Mouse (Mus musculus) NIH3T3 (cell line): ENCODE measurements around the gene Dip2c.

Experiments
- DNase-seq: peaks from one replicate; pipeline ENCODE4 v3.0.0-alpha.2; 2012; ENCODE audit warnings: low read depth

Gene Dip2c

DNA sequence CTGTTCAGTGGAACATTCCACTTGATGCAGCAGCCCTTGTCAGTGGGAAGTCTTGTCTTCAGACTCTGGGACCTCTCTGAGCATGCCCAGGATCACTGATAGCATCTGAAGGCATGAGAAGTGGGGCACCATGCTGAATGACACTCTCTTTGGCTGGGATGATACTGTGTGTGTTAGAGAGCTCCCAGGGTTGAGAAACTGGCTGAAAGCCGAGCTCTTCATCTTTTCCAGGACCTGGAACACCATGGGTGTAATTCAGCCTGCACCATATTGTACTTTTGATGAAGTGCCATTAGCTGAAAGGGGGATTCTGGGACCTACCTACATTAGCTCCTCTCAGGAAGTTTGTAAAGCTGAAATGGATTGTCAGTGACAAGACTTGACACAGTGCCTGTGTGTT lies 146.5 kb downstream of the Dip2c start:
- no peak for DNase-seq

DNA sequence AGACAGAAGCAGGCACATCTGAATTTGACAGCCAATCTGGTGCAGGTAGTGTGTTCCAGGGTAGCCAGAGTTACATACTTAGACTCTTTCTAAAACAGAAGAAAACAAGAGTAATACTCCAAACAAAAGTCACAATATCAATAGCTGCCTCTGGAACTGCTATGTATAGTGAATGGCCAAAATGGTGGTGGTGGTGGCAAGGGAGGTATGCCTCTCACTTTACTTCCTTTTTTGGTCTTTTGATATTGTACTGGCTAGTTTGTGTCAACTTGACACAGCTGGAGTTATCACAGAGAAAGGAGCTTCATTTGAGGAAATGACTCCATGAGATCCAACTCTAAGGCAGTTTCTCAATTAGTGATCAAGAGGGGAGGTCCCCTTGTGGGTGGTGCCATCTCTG lies 148.1 kb downstream of the Dip2c start:
- no peak for DNase-seq

DNA sequence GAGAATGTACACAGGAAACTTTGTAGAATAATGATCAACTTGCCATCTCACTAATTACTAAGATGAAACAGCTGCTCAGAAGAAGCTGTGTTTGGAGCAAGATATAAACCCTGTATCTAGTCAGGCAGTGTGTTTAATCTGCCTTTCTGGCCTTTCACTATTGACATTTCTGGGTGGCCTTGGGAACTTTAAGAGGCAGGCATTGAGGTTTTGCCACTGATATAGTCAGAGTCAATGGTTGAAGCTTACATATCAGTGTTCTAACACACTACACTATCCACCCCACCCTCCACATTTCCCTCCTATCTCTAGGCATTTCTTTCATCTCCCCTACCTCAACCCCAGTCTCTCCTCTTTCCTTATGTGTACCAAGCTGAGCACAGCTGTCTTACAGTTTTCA lies 149.9 kb downstream of the Dip2c start:
- DNase-seq, result no peak

DNA sequence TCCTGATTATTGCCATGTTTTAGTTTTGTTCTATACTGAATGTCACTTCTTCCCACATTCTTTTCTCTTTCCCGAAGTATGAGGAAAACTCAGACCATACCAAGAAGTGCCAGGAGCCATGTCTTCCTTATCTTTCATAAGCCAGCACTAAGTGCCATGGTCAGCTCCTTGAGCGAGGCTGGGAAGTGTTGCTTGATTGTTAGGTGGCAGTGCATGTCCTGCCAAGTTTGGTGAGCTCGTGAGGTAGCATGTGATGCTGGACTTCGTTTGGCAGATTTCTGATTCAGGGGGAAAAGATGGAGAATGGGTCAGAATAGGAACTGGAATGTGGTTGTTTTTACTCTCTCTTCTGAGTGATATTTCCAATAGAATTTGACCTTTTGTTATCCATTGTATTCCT lies 150.5 kb downstream of the Dip2c start:
- peak; percentile 15 for DNase-seq

DNA sequence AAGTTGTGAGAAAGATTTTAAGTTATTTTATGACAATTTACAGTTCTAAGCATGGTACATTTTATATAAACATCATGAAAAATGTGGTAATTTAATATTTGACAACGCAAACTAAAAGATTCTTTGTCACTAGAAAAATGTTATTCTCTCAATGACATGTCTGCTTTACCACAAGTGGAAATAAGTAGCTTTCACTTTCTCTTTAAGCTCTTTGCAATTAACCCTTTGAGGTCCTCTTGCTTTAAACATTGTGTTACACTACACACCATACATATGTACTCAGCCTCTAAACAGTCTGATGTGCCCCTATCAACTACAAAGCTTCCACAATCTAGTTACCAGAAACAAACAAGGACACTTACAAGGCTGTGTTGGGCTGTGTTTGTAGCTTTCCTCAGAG lies 153.6 kb downstream of the Dip2c start:
- no peak for DNase-seq

DNA sequence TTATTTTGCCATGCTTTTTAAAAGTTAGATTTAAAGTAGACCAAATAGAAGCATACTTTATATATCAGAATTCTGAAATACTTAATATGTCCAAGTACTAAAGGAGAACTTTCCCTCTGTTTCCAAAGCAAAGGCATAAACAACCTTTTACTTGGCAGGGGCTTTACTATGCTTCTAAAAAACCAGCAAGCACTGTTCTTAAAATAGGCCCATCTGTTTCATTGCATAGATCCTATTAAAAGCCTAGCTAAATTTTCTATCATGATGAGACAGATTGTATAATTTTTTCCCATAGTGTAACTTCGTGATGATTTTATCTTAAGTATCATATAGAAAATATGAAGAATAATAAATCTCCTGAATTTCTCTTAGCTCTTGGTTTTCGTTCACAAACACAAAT lies 154.4 kb downstream of the Dip2c start:
- DNase-seq, result no peak

DNA sequence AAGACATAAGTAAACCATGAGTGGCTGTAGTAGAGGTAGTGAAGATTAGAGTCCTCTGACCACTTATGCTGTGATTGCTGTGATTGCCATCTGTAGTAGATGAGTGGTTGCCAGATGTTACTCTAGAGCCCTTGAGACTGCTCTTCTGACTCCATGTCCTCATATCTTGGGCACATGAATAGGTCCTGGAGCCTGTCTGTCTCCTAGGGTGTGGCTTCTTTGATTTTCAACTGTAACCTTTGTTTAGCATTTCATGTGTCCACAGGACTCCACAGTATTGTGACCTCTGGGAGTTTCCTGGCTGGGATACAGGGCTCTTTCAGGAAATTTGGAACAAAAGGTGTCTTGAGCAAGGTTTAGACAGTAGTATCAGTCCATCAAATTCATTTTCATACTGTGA lies 155.1 kb downstream of the Dip2c start:
- DNase-seq, result no peak

DNA sequence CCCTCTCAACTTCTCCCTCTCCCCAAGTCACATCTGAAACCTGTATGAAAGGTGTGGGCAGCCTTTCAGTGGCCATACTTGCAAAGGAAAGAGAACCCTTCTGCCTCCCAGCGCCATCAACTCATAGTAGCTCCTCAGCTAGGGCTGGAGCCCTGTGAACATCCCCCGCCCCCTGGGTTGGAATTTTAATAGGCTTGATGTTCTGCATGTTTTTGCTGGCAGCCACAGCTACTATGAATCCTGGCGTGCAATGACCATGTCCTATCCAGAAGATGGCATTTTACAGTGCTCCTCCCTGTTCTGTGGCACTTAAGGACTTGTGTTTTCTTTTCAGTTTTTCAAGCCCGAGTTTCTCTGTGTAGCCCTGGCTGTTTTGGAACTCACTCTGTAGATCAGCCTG lies 166.7 kb downstream of the Dip2c start:
- no peak for DNase-seq

DNA sequence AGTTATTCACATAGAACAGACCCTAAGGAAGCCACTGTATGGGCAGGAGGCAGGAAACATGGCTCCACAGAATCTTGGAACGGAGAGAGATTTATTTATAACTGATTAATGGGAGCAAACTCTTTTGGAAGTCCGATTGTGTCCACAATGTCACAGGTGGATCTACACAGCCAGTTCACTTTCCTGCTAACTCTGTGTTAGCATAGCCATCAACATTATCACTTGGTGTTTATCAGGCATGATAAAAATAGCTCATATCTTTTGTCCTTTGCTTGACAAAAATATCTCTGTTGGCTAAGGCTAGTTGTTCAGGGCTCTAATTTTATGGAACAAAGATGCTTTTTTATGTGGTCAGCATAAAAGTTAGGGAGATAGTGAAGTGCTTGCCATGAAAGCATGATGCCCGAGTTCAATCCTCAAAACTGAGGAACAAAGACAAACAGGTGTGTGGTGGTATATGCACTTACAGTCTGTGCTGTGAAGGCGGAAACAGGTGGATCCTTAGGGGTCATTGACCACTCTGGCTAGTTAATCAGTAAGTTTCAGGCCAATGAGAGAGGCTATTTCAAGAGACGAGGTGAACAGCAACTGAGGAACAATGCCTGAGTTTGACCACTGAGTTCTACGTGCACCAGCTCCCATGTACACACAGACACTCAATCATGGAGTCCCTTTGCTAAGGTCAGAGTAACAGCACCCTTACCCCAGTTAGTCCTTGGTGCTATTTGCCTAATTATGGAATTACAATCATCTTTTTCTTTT lies 169.4 kb downstream of the Dip2c start:
- DNase-seq, result no peak

DNA sequence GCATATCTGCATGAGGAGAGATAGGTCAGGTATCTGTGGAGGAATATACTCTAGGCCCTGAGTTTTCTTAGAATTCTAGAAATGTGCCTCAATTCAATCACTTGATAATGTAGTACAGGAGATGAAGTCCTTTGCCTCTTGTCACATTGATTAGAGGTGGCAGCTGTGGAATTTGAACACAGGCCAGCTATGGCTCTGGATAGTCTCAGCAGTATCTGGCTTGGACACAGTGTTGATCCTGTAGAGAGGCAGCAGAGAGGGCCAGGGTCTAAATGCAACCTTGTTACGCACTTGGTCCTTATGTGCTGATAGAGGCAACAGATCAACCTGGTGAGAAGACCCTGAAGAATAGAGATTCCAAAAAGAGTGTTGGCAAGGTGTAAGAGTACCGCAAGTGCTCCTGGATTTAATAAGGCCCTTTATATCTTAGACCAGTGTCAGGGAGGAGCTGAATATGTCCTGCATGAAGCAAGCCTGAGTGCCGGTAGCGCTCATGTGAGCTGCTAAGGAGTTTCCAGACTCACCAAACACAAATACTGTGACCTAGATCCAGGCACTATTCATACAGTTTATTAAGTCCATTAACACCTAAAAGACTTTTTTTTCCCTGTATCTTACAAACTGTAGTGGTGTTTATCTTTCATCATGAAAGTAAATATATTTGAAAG lies 170.3 kb downstream of the Dip2c start:
- no peak for DNase-seq

DNA sequence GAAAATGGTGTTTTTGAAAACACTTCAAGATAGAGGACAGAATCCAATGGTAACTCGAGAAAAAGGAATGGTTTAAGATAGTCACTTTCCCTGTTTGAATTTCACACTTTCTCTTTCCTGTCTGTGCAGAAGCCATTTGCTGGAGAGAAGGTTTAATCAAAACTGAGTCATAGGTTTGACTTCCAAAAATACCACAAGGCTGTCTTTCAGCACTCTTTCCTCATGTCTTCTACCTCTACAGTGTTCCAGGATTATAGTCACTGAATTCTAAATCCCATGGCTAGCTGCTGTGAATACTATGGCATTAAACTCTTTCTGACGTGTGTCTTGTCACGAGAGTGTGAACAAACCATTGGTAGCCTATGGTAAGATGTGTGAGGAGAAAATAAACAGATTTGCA lies 173.9 kb downstream of the Dip2c start:
- peak; percentile 62 for DNase-seq

DNA sequence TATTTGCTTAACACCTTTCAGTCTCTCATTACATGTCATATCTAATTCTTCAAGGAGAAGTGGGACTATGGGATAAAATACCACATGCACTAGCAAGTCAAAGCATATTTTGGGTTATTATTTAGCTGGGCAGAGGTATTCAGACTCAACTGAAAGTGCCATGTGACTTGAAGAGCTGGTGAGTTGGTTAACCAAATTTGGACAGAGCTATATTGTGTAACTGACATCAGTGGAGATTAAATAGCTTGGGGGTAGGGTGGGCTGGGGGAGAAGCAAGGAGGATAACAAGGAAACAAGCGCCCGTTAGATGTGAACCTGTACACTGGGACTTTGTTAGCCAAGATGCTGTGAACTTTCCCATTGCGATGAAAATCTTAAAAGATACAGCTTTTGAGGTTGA lies 175.6 kb downstream of the Dip2c start:
- DNase-seq, result no peak

DNA sequence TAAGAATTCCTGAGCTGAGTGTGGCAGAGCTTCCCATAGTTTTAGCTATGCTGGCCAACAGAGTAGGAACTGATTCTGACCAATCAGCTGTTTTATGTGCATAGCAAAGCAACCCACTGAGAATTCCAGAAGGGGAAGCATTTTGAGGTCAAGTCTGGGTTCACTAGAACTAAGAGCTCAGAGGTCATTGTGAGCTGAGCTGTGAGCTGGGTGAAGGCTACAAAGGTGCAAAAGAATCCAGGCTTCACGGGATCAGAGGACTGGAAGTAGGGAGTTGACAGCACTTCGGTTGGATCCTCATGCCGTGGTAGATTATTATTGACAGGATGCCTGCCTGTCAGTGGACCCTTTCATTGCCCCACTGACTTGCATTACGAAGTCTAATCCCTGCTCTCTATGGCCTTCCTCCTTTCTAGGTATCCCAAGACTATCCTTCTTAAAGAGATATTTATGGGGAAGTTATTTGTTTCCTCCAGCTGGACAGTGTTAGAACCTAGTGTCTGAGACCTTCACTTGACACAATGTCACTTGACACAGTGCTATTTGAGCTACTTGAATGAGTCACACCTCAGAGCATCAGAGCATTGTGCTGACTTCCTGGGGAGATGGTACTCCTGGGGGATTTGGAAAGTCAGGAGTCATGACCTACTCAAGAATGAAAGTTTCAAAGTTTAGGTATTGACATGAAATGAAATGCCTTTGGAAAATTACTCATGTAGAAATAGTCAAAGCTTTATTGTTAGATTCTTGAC lies 178.3 kb downstream of the Dip2c start:
- DNase-seq, result no peak

DNA sequence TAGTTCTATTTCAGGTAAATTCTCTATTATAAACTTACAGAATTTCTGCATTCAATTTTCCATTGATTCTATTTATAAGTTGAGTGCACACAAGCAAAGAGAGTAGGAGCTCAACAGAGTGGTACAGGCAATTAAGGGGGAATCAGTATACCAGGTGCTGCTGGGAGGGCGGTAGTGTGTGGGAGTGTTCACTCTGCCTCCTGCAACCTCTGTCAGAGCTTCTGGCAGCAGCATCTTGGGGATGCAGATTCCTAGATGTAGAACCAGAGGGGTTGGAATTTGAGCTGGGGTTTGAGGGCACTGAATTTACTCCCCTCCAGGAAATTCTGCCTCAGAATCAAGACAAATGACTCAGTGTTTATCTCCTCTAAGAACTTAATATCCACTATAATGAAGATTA lies 179.7 kb downstream of the Dip2c start:
- DNase-seq, result no peak

DNA sequence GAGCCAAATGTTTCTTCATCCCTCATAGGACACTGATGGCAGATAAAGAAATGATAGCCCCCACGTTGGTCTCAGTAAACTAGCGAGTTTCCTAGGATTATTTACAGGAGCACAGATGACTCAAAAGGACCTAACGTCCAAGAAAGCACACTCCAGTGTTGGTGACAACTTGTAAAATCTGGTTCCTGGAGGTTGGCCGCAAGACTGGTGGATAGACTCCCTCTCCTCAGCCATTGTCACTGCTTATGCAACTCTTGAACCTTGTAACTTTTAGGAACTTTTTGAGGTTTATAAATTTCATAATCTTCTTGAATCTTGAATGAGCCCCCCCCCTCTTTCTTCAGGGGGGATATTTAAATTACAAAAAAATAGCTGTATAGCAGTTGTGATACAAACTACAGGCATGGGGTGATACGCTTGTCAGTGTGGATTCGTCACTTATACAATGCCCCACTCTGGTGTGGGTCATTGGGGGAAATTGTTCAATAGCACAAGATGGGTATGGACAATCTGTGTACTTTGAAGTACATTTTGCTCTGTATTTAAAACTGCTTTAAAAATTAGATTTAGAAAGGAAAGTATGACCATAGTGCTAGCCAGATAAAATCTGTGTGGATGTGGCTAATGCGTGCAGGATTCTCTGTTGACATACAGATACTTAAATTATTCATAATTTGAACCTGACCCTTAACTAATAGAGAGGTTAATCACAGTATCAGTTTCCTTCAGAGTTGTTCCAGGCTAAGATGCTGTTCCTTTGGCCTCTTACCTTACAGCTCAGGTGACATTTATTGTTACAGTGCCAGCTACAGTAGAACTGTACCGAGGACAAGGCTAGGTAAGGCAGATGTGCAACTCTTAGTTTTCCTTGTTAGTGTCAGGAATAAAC lies 181.3 kb downstream of the Dip2c start:
- DNase-seq, result no peak

DNA sequence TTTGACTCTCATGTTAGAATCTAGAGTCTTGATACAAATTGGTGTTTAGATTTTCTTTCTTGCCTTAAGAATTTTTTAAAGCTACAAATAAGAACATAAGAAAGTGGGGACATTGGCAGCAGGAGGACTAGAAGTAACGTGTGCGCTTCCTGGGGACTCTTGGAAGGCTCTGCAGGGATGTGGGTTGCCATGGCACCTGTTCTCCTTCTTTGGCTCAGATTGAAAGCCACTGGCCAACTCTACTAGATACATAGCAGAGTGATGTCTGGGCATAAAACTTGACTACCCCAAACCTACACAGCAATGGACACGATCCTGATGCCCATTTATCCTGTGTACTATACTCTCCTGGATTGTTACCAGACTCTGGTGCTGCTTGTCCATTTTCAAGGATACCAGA lies 188.1 kb downstream of the Dip2c start:
- DNase-seq, result no peak

DNA sequence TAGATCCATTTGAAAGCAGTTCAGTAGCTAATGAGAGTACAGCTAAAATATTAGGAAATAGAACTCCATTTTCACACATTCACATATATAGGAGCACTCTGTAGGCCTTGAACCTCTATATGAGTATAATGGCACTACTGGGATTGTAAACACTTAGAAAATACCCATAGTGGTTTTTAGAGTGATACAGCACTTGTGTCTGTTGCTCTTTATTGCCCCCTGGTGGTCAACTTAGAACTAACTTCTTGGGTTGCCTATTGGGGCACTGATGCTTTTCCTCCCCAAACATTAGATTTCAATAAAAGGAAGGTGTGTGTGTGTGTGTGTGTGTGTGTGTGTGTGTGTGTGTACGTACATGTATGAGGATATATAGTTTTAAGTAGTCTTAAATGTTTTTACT lies 190.9 kb downstream of the Dip2c start:
- DNase-seq, result peak; percentile 85

DNA sequence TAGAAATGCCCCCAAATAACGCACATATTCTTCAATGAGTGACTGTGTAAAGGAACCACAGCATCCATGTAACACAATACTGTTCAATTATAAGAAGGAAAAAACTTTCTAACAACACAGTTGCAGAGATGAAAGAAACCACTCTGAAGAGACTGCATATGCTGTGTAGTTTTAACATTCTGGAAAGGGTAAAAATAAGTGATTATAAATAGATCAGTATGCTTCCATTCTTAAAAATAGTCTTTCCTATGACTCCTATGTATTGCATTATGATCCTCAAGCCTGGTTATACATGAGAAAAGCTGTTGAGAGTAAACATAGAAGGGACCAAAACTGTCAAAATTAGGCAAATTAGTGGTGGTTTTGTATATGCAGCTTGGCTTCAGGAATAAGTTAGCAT lies 197.1 kb downstream of the Dip2c start:
- no peak for DNase-seq

DNA sequence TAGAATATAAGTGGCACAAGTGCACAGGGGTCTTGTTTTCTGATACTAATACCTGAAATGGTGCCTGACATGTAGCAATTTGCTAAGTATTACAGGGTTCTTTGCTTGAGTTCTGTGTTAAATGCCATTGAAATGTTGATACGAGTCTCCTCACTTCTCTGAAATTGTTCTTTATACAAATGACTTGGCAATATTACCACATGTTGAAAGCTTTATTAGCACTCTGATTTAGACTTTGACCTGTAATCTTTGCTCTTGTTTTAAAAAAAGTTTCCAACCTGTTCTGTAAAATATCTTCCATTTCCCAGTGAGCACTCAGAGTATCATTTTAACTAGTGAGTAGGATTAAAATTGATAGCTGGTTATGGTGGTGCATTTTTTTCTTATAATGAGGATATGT lies 205.4 kb downstream of the Dip2c start:
- DNase-seq, result no peak

DNA sequence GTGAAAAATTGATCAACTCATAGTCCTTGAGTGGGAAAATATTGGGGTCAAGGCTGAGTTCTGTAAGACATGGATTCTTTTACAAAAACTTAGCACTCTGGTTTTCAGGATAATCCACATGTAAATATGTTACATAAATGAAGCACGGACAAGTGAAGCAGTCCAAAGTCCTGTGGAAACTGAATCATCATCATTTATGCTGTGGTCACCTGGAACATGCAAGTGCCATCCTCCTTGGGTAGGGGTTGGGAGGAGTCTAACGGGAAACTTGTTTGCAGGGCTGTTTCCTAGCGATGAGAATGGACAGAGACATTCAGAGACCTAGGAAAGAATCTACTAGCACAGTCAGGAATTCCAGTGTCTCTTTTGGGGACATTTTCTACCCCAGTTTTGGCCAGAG lies 213.4 kb downstream of the Dip2c start:
- DNase-seq, result no peak

DNA sequence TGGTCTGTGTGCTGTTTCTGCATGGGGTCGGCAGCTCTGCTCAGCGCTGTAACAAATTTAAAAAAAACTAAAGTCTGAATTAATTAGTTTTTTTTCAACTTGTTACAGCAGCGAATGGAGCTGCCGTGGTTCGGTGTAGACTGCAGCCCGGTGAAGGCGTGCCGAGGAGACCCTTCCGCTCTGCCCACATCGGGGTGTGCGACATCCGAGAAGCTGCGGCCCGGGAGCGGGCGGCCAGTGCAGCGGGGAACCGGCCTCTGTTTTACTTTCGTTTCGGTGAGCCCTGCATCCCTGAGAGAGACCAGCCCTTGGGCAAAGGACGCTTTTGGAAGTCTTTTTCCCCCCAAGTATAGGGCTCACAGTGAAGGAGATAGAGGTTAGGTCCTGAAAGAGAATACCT lies 218.4 kb downstream of the Dip2c start:
- DNase-seq, result no peak

DNA sequence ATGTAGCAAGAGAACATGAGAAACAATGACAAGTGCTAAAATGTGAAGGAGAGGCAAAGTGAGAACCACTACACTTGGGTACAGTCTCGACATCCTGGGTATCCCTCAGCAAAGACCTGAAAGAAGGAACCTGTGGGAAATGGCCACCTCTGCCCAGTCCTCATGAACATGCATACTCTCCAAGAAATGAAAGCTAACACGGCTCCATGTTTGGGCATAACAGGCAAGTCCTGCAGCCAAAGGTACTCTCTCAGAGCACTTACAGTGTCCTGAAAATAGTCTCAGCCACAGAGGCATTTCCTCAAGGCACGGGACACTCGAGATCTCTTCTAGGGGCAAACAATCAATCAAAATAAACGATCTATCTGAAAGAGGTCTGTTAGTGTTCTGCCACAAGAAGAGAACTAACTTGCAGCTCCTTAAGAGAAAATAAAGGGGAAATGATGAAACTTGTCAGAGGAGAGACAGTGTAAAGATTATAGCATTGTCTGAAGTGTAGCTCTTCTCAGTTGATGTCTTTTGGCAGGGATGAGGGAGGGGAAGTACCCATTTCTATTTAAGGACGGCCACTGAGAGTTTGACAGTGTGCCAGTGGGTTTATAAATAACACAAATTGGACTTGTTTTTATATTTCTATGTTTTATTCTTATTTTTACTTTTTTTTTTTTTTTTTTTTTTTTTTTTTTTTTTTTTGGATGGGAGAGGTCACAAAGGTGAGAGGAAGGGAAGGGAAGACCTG lies 228.0 kb downstream of the Dip2c start:
- no peak for DNase-seq
